Comparison of ENCODE assay signal across 26 mouse cellular contexts in genomic region chr6:72895000-72895399, GRCm38 (mm10). TPM values are rescaled to one million over a fixed set of nuclear protein-coding genes. Genes with fewer than 3 reads are reported as not detected.
DNase-seq lines count a peak whose midpoint lies in the region; ATAC-seq and TF ChIP-seq lines count a peak whose summit lies in the region.
"Had no signal": no experiment of that assay in that cellular context is flagged by ENCODE, and none has a peak within 500 bp of the region (broad histone marks: within the 10 kb centered on the region; RNA-seq: fewer than 3 reads in every experiment).

No protein-coding gene starts in this region.

- TF ChIP-seq POLR2A in heart, adult 2 months (IDR thresholded peaks at IDR 0.05; ENCODE audit: insufficient read depth, low read depth, low read length), result 0 out of 2 replicates have a peak, but pooled peaks have one; percentile 15

- no peaks in the 10 kb centered on the region for H3K27me3 ChIP-seq in heart, adult 2 months (ENCODE audit: control insufficient read depth, insufficient read depth, low read length)
- no peaks in the 10 kb centered on the region for H3K27me3 ChIP-seq in heart, embryonic 10.5 days (ENCODE audit: insufficient read depth, poor library complexity, severe bottlenecking)
- no peaks in the 10 kb centered on the region for H3K27me3 ChIP-seq in heart, embryonic 11.5 days (ENCODE audit: control insufficient read depth, insufficient read depth, low read length)
- H3K27me3 ChIP-seq in heart, embryonic 15.5 days, result no peaks in the 10 kb centered on the region
- no peaks in the 10 kb centered on the region for H3K27me3 ChIP-seq in midbrain, embryonic 13.5 days
- H3K27me3 ChIP-seq: embryonic facial prominence, embryonic 12.5 days; hindbrain, embryonic 12.5 days; kidney, embryonic 15.5 days; liver, embryonic 15.5 days; neural tube, embryonic 13.5 days had no signal

- H3K4me1 ChIP-seq in heart, adult 2 months (ENCODE audit: control insufficient read depth, insufficient read depth, low read length), result peaks cover 21% of the 10 kb centered on the region
- peaks cover 37% of the 10 kb centered on the region for H3K4me1 ChIP-seq in heart, embryonic 10.5 days
- H3K4me1 ChIP-seq in heart, embryonic 11.5 days (ENCODE audit: control insufficient read depth, insufficient read depth, low read length), result peaks cover 32% of the 10 kb centered on the region
- peaks cover 49% of the 10 kb centered on the region for H3K4me1 ChIP-seq in heart, embryonic 15.5 days (replicated peaks)
- H3K4me1 ChIP-seq in midbrain, embryonic 13.5 days (replicated peaks), result peaks cover 18% of the 10 kb centered on the region

- H3K4me3 ChIP-seq in heart, adult 2 months, result no peak overlapping the region
- no peak overlapping the region for H3K4me3 ChIP-seq in heart, embryonic 10.5 days
- no peak overlapping the region for H3K4me3 ChIP-seq in heart, embryonic 11.5 days (ENCODE audit: low read depth, low read length)
- no peak overlapping the region for H3K4me3 ChIP-seq in heart, embryonic 15.5 days
- no peak overlapping the region for H3K4me3 ChIP-seq in midbrain, embryonic 13.5 days (replicated peaks)
- H3K4me3 ChIP-seq: embryonic facial prominence, embryonic 12.5 days; hindbrain, embryonic 12.5 days; kidney, embryonic 15.5 days; left cerebral cortex, adult 2 months; liver, embryonic 15.5 days; myocyte; neural tube, embryonic 13.5 days had no signal

- 0 out of 2 replicates have a peak, but pooled peaks have one; percentile 30 for TF ChIP-seq EP300 in heart, adult 2 months (IDR thresholded peaks at IDR 0.05; ENCODE audit: insufficient read depth, low read depth, low read length)

- H3K9me3 ChIP-seq in heart, embryonic 10.5 days, result no peaks in the 10 kb centered on the region
- no peaks in the 10 kb centered on the region for H3K9me3 ChIP-seq in heart, embryonic 11.5 days (replicated peaks; ENCODE audit: control insufficient read depth, low read length)
- no peaks in the 10 kb centered on the region for H3K9me3 ChIP-seq in heart, embryonic 15.5 days (replicated peaks)
- no peaks in the 10 kb centered on the region for H3K9me3 ChIP-seq in midbrain, embryonic 13.5 days
- H3K9me3 ChIP-seq: embryonic facial prominence, embryonic 12.5 days; hindbrain, embryonic 12.5 days; kidney, embryonic 15.5 days; liver, embryonic 15.5 days; neural tube, embryonic 13.5 days had no signal

- intact Hi-C loops in heart, adult 2 months (cut with DNase I), result loop anchor here (5.0 kb wide), 1 partner anchor 43 kb away; no protein-coding TSS in a partner anchor

- H3K27ac ChIP-seq in heart, adult 2 months, result peak overlapping the region; percentile 42; the same call in 1 of the 2 replicates
- no peak overlapping the region for H3K27ac ChIP-seq in heart, embryonic 10.5 days
- peak overlapping the region; percentile 42; the same call in 1 of the 2 replicates for H3K27ac ChIP-seq in heart, embryonic 11.5 days (ENCODE audit: low read depth, low read length)
- H3K27ac ChIP-seq in heart, embryonic 15.5 days, result peak overlapping the region; percentile 65
- H3K27ac ChIP-seq in midbrain, embryonic 13.5 days, result no peak overlapping the region
- H3K27ac ChIP-seq: embryonic facial prominence, embryonic 12.5 days; hindbrain, embryonic 12.5 days; kidney, embryonic 15.5 days; left cerebral cortex, adult 2 months; liver, embryonic 15.5 days; macrophage; neural tube, embryonic 13.5 days had no signal

- no peak for ATAC-seq in heart, embryonic 11.5 days (replicated peaks; ENCODE audit: insufficient number of reproducible peaks, low FRiP score, low TSS enrichment)
- ATAC-seq in heart, embryonic 15.5 days (replicated peaks; ENCODE audit: insufficient number of reproducible peaks, insufficient read depth, low FRiP score, low read depth), result no peak
- no peak for ATAC-seq in midbrain, embryonic 13.5 days
- ATAC-seq: forebrain, postnatal 0 days; intestine, postnatal 0 days; midbrain, embryonic 16.5 days had no signal

- TF ChIP-seq CTCF in heart, adult 2 months (IDR thresholded peaks at IDR 0.05), result no peak

- no peak overlapping the region for H3K4me2 ChIP-seq in heart, embryonic 11.5 days
- H3K4me2 ChIP-seq in heart, embryonic 15.5 days, result peak overlapping the region; percentile 12
- no peak overlapping the region for H3K4me2 ChIP-seq in midbrain, embryonic 13.5 days (replicated peaks)
- H3K4me2 ChIP-seq: embryonic facial prominence, embryonic 12.5 days; hindbrain, embryonic 12.5 days; kidney, embryonic 15.5 days; liver, embryonic 15.5 days; neural tube, embryonic 13.5 days had no signal

- peak overlapping the region; percentile 2; the same call in 1 of the 2 replicates for H3K9ac ChIP-seq in heart, adult 2 months (ENCODE audit: low read depth, low read length)
- H3K9ac ChIP-seq in heart, embryonic 11.5 days (ENCODE audit: low read depth, low read length), result no peak overlapping the region
- H3K9ac ChIP-seq in heart, embryonic 15.5 days, result no peak overlapping the region
- no peak overlapping the region for H3K9ac ChIP-seq in midbrain, embryonic 13.5 days (replicated peaks)
- H3K9ac ChIP-seq: embryonic facial prominence, embryonic 12.5 days; forebrain, postnatal 0 days; hindbrain, embryonic 12.5 days; kidney, embryonic 15.5 days; liver, embryonic 15.5 days; neural tube, embryonic 13.5 days had no signal

- peaks cover 25% of the 10 kb centered on the region for H3K36me3 ChIP-seq in heart, adult 2 months (ENCODE audit: control insufficient read depth, insufficient read depth, low read length)
- H3K36me3 ChIP-seq in heart, embryonic 10.5 days, result peaks cover 3% of the 10 kb centered on the region; the same call in 1 of the 2 replicates
- no peaks in the 10 kb centered on the region for H3K36me3 ChIP-seq in heart, embryonic 11.5 days (ENCODE audit: control insufficient read depth, insufficient read depth, low read length)
- H3K36me3 ChIP-seq in heart, embryonic 15.5 days, result 0 out of 2 replicates have a peak, but pooled peaks cover 5% of the 10 kb centered on the region
- H3K36me3 ChIP-seq in midbrain, embryonic 13.5 days, result no peaks in the 10 kb centered on the region
- H3K36me3 ChIP-seq: hindbrain, embryonic 12.5 days; neural tube, embryonic 13.5 days had no signal

- 18% methylated on average over 3 of the region's 3 CpGs for WGBS in heart, adult 2 months
- 70% methylated on average over 3 of the region's 3 CpGs for WGBS in heart, embryonic 10.5 days
- WGBS in heart, embryonic 11.5 days (ENCODE audit: insufficient replicate concordance), result 64% methylated on average over 3 of the region's 3 CpGs
- WGBS in heart, embryonic 15.5 days, result 22% methylated on average over 3 of the region's 3 CpGs
- 89% methylated on average over 3 of the region's 3 CpGs for WGBS in midbrain, embryonic 13.5 days

- peaks cover 16% of the 10 kb centered on the region for H3K79me2 ChIP-seq in heart, adult 2 months (replicated peaks; ENCODE audit: control insufficient read depth, insufficient read depth, low read length)

- peak in 1 of 2 experiments; percentile 44 for DNase-seq in heart, adult 2 months
- no peak for DNase-seq in heart, embryonic 10.5 days (ENCODE audit: low spot score)
- no peak for DNase-seq in cerebellum, postnatal 10 days
- DNase-seq in cerebellum, adult 8-10 months, result no peak
- DNase-seq: adrenal gland, postnatal 25 days; cerebellum, adult 9-11 months; forebrain, postnatal 0 days; gastrocnemius, postnatal 36 days; kidney, postnatal 36 days; retina, postnatal 1 day; right cerebral cortex, postnatal 25 days; spleen, adult 18-20 months; thymus, postnatal 25 days had no signal

RNA-seq across cellular contexts. Expression of gene Kcmf1, which starts 4.8 kb away (rescaled TPM):
- total RNA-seq in heart, adult 2 months (2021), result 100 to 1,000 TPM in 1 of 2 experiments, 10 to 100 TPM in 1; 95.7 to 107 TPM
- polyA plus RNA-seq in heart, adult 2 months (2012; rRNA removed), result 114 and 185 TPM in 2 replicates
- polyA plus RNA-seq in heart, embryonic 10.5 days (2016; fragmentation: Nextera tagmentation; extraction: Ambion mirVana), result 37.4 and 37.7 TPM in 2 replicates
- polyA plus RNA-seq in heart, embryonic 11.5 days (2014; fragmentation: Nextera tagmentation; extraction: Ambion mirVana), result 44.7 and 46.1 TPM in 2 replicates
- 40.7 and 41.0 TPM in 2 replicates for polyA plus RNA-seq in heart, embryonic 15.5 days (2015; fragmentation: Nextera tagmentation; extraction: Ambion mirVana)
- polyA plus RNA-seq in midbrain, embryonic 13.5 days (2015; fragmentation: Nextera tagmentation; extraction: Ambion mirVana), result 25.7 and 26.1 TPM in 2 replicates

Comparison
In these comparisons a context has a peak if more than half of its experiments do, and no peak if none do; other contexts are left out.
1. H3K27ac ChIP-seq: peak in heart, adult 2 months (single experiment), heart, embryonic 11.5 days (single experiment) and heart, embryonic 15.5 days (single experiment); none in heart, embryonic 10.5 days (single experiment) and midbrain, embryonic 13.5 days (single experiment).